Mouse (Mus musculus) urinary bladder, postnatal 25 days (tissue): Measurements from ENCODE around the gene Tex19.1.
"Not testable (repeated sequence)": the region's sequence is repeated elsewhere in the genome, so short reads cannot be mapped to it uniquely, and the experiment has no call there.

Experiments used
- DNase-seq: peaks from one replicate; pipeline ENCODE4 v3.0.0; 2022; ENCODE audit warnings: low spot score

Gene Tex19.1

GRCm38 (mm10) chr11:121145865-121146264, at the start of gene Tex19.1:
TSS of gene Tex19.1 (plus strand) at chr11:121146143.
- no peak for DNase-seq

DNA sequence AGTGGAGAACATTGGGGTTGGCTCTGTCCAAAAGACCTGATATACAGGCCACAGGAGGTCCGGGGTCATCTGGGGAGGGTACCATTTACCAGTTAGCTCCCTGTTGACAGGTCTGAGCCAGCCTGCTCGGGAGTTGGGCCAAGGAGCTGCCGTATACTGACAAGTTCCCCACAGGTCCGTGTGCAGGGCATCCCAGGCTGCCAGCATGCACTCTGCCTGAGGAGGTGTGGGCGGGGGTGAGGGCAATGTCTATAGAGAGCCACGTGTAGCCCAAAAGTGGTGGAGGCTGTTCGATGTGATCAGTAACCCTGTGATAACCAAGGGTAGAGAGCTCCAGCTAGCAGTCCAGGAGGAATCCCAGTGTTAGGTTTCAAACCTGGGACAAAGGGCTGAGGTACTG, 46.2 kb upstream of the Tex19.1 start:
- DNase-seq, result no peak

- no peak for DNase-seq
Measured at GRCm38 (mm10) chr11:121100692-121101091, 45.3 kb upstream of the Tex19.1 start.

DNA sequence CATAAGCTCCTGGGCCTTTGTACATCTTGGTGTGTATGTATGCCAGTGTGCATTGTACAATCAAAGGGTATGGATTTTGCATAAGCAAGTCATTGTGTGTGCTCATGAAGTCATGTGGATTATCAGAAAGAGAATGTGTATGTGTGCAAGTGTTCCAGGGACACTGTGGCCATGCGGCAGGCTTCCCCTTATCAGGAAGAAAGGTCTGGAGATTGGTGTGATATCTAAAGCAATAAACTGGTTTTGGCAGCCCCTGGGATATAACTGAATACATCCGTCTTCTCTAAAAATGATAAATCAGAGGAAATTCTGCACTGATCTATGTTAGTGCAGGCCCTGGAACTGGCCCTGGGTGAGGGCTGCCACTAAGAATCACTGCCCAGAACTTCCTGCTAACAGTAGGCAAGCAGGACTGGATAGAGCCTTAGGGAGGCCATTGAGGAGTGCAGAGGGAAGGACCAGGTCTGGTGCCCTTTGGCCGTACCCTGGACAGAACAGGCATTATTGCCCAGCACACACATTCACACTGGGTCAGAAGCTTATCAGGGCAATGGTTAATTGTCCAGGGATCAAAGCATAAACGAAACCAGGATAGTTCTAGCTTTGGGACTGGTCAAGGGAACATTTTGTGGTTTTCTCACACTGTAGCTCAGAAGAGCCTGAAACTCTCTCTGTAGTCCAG, 44.7 kb upstream of the Tex19.1 start:
- DNase-seq, result no peak

GRCm38 (mm10) chr11:121107242-121107641, 38.7 kb upstream of the Tex19.1 start:
- DNase-seq, result not testable (repeated sequence)

DNA sequence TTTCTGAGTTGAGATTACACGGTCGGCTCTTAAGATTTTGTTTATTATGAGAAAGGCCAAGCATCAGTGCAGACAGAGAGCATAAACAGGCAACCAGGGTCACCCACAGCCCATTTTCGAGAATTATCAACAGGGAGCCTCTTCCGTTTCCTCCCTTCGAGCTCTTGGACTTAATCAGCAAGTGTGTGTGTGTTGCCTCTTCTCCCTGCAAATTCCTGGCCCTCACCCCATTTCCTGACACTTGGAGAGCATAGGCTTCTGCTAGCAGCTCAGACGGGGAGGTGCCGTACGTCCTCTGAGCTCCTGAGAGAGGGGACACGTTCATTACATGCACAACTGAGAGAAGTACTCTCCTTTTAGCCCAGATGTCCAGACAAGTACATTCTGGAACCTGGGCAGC, 37.9 kb upstream of the Tex19.1 start:
- DNase-seq, result no peak

GRCm38 (mm10) chr11:121109986-121110385, 36.0 kb upstream of the Tex19.1 start:
- DNase-seq, result no peak

GRCm38 (mm10) chr11:121111051-121111450, 34.9 kb upstream of the Tex19.1 start:
- no peak for DNase-seq

DNA sequence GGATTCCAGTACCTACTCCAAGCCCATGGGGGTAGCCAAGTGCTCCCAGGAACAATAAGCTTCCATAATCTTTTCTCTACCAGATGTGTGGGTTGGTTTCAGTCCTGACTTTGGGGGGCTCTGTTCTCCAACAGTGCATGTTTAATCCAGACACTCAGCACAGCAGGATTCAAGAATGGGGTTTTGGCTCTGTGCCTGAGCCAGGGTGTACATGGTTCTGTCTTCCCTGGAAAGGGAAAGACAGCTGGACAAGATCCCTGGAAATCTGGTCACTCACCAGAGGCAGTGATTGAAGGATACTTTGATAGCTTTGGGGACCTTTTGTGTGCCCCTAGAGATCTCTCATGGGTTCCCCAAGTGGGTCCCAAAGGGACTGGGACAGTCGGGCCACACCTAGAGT, 34.3 kb upstream of the Tex19.1 start:
- no peak for DNase-seq

GRCm38 (mm10) chr11:121112091-121112775, 33.7 kb upstream of the Tex19.1 start:
- DNase-seq, result no peak

DNA sequence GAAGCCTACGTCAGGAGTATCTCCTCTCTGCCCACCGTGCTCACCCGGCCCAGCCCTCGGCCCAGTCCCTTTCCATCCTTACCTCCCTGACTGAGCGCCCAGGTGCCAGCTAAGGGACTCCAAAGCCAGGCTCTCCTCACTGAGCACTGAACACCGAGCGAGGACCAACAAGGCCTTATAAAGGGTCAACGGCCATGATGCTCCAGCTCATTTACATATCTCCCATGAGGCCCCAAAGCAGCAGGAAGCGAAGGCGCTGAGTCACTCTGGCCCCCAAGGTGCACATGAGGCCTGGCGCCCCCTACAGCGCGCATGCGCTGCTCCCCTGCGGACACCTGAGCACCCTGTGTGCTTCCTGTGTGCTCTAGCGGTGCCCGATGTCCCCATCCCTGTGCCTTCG, 27.8 kb upstream of the Tex19.1 start:
- DNase-seq, result no peak

- DNase-seq, result no peak
Measured at GRCm38 (mm10) chr11:121118577-121118976, 27.4 kb upstream of the Tex19.1 start, which contains the start of gene Tex19.2. TSS of gene Tex19.2 (minus strand) at chr11:121118677.

GRCm38 (mm10) chr11:121121151-121121550, 24.8 kb upstream of the Tex19.1 start:
- DNase-seq, result no peak

DNA sequence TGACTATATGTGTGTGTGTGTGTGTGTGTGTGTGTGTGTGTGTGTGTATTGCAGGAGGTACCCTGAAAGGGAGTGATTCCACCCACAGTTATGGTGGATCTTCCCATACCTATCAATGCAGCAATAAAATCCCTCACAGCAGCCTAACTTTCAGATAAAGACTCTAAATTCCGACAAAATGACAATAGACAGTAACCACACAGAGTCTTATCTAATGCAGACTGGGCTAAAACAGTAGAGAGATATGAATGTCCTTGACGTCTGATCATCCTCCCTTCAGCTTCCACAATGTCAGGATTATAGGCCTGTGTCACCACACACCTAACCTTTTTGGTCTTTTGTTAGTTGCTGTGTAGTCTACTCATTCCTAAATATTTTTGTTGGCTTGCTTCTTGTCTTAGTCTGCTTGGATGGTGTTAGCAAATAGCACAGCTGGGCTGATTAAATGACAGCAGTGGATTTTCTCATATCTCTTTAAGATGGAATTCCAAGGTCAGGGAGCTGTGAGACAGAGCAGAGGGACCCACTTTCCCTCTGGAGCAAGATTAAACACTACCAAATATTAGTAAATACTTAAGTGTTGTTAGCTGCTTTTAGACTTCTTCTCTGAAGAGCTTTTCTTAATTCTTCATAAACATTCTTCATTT, 23.8 kb upstream of the Tex19.1 start:
- no peak for DNase-seq

- DNase-seq, result no peak
Measured at GRCm38 (mm10) chr11:121123438-121123837, 22.5 kb upstream of the Tex19.1 start.

GRCm38 (mm10) chr11:121125522-121126172, 20.3 kb upstream of the Tex19.1 start:
- no peak for DNase-seq

- DNase-seq, result no peak
Measured at GRCm38 (mm10) chr11:121126395-121126794, 19.5 kb upstream of the Tex19.1 start.

- DNase-seq, result no peak
Measured at GRCm38 (mm10) chr11:121127441-121127840, 18.5 kb upstream of the Tex19.1 start.

DNA sequence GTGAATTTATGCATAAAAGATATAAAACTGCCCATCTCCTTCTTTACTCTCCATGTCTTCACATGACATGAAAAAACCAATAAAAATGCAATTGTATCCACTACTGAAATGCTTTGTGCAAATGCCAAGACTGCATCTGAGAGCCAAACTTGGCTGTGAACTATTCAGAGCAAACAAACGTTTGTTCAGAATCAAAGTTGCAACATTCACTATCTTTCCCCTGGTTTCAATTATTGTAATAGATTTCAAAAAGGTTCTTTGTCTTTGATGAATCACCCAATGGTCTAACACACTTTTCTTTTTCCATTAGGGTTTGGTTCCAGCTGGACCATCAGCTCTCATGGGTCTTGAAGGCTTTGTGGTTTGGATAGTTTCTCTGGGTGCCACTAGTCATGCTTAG, 16.3 kb upstream of the Tex19.1 start:
- no peak for DNase-seq

DNA sequence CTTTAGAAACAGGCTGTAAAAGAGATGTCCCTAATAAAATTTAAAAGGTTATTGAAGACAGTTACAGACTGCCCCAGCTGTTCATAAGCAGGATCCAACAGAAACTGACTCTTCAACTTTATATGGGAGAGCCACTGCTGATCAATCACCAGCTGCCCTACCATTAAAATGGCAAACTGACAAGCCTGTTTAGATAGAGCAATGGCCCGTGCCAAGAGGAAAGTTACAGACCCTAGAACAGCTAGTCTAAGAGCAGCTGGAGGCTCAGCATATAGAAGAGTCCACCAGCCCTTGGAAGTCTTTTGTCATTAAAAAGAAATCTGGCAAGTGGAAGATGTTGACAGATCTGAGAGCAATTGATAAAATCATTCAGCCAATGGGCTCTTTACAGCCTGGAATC, 11.3 kb upstream of the Tex19.1 start:
- no peak for DNase-seq

- no peak for DNase-seq
Measured at GRCm38 (mm10) chr11:121137682-121138081, 8.3 kb upstream of the Tex19.1 start.

- no peak for DNase-seq
Measured at GRCm38 (mm10) chr11:121138732-121139131, 7.2 kb upstream of the Tex19.1 start.
